Mouse (Mus musculus): ENCODE measurements at regions not wholly inside any gene's neighbourhood (a gene's known extent, or its start where the extent isn't known, plus 50 kb on each side); places are given as distances from the start of the nearest gene placed in this dataset.

DNA sequence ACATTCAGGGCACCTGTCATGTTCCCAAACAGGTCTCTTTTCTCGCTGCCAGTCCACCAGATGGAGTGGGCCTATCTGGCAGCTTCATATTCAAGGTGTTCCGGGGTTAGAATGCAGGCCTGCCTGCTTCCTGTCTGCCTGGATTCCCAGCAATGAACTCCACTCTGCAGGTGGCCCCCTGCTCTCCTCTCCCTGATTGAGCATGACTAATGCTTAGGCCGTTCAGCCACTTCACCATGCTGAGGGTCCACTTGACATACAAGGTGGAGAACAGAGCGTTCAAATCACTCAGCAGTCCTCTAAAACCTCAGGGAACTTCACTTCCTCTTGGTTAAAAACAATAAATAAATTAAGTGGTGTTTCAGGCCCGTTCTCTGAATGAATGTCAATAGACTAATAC is 112.1 kb upstream of the Ralgapa2 start:
- no peak for DNase-seq (ENCODE audit: low spot score)

DNA sequence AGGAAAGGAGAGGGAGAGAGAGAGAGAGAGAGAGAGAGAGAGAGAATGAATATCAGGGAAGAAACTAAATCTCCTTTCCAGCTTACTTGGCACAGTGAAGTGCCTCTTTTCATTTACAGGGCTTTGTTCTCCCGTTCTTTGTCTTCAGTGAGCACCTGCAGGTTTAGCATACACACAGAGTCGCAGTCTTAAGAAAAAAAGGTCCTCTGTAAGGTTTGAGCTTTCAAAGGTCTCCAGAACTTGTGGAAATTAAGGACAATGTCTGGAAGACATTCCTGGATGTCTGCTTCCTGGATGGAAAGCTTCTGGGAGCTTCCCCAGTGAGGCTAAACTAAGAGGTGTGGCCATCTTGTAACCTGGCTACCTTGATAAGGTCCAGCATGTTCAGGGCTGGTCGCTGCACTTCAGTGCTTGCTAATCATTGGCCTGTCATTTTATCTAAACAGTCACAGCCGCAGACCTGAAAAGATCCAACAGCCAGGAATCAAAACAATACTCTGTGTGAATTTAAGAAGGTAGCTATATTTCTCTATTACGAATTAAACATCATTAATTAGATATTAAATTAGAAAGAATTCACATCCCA is 113.1 kb upstream of the Ralgapa2 start:
- DNase-seq (ENCODE audit: low spot score) = no peak

DNA sequence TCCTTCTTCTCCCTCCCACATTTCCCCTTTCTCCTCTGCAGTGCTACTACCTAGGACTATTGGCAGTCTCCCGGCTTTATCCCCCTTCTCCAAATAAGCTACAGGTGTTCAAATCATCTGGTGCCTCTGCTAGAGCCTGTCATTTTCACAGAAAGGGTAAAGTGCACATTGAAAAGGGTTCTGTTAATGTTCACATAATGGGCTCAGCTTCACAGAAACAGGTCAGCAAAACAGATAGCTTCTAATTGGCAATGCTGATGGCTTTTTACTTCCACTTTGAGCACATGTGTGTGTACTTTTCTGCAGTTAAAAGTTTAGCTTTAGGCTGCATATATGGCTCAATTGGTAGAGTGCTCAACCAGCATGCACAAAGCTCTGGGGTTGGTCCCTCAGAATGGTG is 114.4 kb upstream of the Ralgapa2 start:
- DNase-seq (ENCODE audit: low spot score) = no peak

DNA sequence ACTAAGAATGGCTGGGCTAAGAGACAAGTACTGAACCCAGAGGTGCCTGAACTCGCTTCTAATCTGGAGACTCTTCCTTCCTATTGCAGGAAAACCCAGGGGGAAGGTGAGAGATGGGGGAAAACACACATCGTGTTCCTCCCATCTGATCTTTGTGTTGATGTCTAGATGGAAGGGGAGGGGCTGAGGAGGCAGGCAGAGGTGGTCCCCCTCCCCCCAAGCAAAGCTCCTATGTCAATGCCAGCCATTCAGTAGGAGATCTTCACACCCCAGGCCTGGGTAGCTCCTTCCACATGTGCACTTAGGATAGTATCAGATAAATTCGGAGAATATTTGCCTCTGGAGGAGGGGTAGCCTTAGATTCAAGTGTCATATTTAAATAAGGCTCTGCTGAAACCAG is 118.0 kb upstream of the Ralgapa2 start:
- no peak for DNase-seq (ENCODE audit: low spot score)

DNA sequence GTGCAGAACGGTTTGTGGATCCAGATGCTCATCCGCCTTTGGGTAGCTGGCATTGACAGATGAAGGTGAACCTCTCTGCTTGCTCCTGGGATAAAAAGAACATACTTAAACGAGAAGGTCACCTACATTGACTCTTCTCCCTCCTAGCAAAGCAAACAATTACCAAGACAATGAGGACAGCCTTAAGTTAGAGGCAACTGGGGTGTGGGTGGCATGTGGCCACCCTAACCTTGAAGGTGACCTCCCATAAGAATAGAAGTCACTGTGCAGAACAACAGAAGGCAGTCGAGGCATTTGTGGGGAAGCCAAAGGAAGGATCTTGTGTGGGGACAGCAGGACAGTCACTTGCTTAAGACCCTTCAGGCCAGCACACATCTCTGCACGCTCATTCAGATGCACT is 119.0 kb upstream of the Ralgapa2 start:
- no peak for DNase-seq (ENCODE audit: low spot score)

DNA sequence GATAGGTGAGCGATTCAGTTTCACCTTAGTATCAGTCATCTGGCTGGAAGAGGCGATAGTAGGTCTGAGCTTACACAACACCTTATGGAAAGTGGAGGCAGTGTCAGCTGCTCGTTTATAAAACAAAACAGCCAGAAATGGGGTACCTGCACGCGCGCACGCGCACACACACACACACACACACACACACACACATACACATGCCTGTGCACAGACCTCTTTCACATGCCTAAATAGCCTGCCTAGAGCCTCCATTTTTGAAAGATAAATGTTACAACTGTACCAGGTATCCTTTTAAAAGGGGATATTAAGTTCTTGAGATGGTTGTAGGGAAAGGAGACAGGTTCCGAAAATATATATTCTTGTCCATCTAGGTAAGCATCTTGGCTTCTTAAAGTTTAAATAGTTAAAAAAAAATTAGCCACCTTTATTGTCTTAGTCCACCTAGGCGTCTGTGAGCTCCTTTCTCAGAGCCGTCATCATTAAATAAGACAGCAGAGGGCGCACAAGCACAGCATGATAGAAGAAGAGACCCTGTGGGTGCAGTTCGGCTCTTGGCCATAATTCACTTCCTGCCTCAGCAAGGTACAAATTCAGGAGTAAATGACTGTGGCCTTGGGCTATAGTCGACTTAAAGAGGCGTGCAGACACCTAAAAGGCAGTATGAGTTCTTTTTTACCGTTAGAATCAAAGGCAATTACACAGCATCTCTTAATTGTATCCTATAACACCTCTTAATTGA is 121.4 kb upstream of the Ralgapa2 start:
- peak; percentile 34 for DNase-seq (ENCODE audit: low spot score)

DNA sequence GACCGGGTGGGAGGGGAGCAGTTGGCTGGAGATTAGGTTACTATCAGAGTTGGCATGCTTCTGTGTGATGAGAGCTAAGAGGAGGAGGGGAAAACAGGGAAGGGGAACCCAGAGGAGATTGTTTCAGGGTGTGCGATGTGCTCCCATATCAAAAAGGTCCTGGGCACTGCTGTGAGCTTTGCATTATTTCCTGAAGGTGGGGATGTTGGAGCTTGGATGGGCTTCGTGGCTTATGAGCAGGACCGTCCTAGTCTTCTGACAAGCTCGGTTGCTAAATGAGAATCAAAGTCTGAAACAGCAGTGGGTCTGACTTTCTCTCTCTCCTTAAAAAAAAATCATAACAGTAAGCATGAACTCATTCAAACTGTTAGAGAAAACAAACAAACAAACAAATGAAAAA is 125.4 kb upstream of the Ralgapa2 start:
- no peak for DNase-seq (ENCODE audit: low spot score)

DNA sequence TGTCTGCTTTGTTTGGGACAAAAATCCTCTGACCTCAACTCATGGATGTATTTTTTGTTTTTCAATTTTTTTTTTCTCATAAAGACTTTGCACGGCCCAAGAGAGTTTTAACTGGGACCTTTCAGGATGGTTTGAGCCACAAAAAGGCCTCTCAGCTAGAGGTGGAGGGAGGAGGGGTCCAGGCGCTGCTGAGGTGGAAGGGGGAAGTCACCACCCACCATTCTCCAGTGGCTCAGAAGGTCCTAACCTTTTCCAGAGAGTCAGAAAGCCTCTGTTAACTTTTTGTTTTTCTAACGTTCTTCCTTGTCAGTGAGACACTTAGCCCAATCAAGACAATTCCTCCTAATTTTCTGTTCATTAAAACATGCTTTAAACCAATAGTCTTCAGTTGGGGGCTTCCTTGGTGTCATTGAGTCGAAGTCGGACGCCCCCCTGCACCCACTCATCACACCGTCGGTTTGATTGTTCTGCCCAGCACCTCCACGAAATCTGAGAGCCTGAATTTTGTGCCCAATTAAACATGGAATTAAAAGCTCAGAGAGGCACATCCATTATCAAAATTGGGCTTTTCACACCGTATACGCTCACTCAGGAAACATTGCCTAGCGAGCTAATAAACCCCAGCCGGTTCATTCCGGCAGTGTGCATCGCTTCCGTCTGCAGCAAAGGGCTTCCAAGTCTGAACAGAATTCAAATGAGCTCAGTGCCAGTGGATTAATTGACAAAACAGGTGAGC is 134.3 kb upstream of the Ralgapa2 start:
- no peak for DNase-seq (ENCODE audit: low spot score)

DNA sequence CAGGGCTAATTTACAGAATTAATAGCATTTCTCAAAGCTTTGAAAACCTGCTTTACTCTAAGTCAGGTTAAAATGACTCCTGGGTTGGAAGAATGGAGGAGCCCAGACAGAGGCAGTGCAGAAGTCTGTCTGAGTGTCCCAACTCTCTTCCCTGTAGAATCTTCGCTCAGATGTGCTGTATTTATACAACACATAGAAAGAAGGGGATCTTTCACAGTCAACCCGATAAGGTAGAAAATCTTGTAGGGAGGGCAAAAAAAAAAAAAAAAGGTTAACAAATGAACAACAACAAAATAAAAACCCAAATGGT is 134.8 kb upstream of the Ralgapa2 start:
- no peak for DNase-seq (ENCODE audit: low spot score)

DNA sequence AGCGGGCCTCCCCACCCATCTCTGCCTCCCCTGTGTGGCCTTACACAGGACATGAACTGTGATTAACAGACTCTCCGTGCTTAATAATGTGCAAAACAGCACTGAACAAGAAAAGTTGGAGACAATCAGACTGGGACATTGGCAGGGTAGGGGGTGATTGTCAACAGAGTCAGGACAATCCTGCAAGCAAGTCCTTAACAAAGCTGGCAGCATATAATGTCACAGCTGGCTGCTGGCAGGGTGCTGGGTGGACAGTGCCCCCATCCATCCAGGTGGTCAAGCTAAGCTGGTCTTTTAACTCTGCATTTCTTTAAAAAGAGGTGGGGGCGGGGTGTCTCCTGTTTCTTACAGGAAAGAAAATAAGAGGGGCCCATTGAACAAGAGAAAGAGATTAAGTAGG is 149.2 kb upstream of the Ralgapa2 start:
- no peak for DNase-seq (ENCODE audit: low spot score)

DNA sequence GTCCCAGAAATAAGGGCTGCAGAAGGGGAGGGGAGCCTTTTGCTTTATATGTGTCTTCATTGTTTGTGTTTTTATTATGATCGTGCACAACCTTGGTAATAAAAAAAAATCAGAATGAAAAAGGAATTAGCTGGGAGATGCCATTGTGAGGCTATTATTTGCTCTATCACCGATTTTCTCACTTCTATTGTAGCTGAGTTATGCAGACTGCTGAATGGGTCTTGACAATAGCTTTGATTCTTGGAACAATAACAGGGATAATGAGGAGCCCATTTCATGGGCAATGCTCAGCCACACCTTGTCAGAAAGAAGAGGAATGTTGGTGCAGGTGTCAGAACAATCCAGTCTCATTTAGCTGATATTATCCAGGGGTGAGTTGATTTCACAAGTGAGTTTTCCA is 160.6 kb upstream of the Ralgapa2 start:
- no peak for DNase-seq (ENCODE audit: low spot score)

DNA sequence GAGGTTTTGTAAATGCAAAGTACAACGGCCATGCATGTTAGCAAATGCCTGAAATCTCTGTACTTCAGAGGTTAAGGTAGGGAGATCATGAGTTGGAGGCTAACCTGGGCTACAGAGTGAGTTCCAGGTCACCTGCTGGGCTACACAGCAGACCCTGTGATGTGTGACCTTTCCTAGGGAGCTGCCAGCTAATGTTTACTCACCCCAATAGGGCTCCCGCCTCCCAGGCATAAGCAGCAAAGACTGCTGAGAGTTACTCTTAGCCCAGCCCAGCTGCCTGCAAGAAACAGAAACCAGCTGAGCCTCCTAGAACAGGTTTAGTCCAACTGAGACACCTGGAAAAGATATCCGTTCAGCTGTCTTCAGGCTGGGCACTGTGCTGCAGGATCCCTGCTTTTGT is 169.8 kb upstream of the Ralgapa2 start:
- DNase-seq (ENCODE audit: low spot score) = no peak

DNA sequence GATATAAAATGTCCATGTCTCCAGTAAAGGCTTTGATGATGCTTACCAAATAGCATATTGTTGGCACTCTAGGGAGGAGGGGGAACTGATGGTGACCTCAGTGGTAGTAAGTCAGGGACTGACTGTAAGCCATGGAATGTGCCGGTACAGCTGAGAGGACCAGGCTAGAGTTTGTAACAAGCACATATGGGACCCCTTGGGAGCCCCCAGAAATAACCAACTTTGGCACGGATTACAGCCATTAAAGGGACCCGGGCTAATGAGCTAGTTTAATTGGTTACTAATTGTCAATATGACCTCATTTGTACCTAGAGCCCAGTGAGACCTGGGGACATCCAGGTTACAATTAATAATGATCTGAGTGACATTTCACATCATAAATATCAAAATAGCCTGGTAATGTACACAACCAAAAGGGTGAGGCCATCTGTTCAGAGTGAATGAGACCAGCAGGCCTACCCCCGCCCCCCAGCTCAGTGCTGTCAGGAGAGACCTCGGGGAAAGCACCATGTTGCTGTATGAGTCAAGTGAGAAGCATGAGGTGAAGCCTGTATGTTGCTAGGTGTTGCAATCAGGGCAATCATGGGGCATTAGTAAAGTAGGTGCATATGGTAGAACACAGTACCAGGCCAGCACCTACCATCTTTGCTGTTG is 169.7 kb upstream of the Kiz start:
- no peak for DNase-seq (ENCODE audit: low spot score)

DNA sequence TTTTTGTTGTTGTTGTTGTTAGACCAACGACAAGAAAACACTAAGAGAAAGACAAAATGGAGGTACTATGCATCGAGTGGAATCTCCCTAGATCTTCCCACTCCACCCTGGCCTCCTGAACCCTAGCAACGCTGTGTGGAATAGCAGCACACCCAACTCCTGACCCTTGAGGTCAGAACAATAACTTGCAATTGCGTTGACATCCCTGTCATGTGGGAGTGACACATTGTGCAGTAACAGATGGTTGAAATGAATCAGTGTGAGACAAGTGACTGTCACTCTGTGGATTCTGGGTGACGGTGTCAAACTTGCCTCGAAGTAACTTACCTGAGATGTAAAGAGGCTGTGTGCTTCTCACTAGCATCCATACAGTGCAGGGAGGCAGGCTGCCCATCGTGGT is 167.1 kb upstream of the Kiz start:
- no peak for DNase-seq (ENCODE audit: low spot score)

DNA sequence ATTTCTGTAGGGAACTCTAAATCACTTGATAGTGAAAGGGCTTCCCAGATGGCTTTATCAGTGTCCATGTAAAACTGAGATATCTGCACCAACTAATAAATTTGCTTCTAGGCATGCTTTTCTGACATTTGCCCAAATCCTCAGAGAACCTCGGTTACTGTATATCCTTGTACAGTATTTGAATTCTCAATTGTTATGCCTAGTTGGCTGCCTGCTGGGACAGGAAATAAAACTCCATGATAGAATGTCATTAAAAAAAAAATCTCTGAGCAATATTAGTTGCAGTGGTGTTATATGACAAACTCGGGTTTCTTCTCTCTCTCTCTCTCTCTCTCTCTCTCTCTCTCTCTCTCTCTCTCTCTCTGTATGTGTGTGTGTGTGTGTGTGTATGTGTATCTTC is 162.2 kb upstream of the Kiz start:
- no peak for DNase-seq (ENCODE audit: low spot score)

DNA sequence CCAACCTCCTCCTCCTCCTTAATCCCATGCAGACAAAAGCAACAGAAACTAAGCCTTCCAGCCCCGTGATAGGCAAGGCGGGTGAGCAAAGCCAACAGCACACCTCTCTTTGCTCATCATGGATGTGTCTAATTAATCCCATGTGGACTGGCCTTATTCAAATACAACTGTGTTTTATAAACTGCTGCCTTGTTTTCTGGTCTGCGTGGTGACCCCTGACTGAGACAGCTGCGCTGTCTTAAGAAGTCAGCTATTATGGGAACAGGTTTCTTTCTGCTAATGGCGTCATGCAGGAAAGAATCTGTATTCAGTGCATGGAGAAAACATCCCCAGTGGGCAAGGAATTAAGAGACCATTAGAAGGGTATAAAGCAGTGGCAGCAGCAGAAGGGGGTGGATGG is 161.6 kb upstream of the Kiz start:
- DNase-seq (ENCODE audit: low spot score) = no peak

DNA sequence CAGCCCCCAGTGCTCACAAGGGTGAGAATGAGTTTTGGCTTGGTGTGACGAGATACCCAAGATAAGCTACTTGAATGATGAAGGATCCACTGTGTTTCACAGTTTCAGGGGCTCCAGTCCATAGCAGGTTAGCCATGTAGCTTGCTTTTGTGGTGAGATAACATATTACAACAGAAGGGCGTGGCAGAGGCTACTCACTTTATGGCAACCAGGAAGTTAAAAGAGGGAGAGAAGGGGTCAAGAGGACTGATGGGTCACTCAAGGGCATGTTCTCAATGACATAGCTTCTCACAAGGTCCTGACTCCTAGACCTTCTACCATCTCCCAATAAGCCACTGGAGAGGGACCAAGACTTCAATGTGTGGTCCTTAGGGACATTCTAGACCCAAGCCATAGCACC is 159.4 kb upstream of the Kiz start:
- no peak for DNase-seq (ENCODE audit: low spot score)

DNA sequence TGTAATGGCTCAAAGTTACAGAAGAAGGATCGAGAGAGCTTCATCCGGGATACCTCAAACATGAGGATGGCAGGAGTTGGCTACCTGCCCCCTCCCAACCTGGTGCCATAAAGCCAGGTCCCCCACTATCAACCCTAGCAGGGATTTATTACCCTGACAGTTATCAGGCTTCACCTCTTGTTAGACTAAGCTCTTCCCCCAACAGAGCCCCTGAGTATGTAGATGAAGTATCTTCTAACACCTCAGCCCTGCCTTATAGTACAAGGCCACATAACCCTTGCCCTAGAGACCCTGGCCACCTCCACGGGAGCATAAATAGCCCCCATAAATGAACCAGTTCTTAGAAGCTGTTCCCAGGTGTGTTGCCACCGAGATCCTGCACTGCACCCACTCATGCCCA is 158.9 kb upstream of the Kiz start:
- DNase-seq (ENCODE audit: low spot score) = no peak

DNA sequence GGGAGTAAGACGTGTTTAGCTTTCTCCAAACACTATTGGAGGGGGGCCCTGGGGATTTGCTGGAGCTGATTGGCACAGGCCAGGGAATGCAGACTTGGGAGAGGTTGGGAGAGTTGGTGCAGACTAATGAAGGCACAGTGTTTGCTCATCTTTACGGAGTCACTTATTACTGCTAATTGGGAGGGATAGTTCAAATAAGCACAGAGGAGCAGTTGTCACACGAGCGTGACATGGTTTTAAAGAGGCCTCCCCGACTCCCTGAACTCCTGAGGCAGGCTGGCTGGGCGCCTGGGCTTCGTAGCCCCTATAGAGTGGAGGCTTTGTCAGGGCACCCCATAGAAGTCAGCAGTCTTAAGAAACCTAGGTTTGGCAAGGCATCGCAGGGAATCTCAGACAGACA is 145.0 kb upstream of the Kiz start:
- DNase-seq (ENCODE audit: low spot score) = no peak

DNA sequence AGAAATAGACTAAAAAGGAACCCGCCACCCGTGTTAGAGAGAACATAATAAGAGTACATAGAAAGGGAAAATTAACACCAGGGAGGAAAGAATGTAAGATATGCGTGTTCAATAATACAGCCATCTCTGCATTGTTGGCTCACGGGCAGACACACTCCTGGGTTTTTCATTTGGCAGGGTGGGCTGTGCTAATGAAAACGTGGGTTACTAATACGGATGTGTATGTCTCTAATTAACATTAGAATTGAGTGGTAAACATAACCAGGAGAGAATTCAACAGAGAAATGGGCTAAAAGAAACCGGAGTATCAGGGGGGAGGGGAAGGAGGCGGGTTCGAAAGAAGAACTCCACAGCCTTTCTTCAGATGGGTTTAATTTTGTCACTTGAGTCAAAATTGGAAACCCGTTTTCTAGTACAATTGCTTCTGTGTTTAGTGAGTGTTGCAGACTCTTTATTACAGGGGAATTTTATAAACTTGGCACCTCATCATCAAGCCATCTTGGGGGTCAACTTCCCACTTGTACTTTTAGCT is 134.4 kb upstream of the Kiz start:
- no peak for DNase-seq (ENCODE audit: low spot score)

DNA sequence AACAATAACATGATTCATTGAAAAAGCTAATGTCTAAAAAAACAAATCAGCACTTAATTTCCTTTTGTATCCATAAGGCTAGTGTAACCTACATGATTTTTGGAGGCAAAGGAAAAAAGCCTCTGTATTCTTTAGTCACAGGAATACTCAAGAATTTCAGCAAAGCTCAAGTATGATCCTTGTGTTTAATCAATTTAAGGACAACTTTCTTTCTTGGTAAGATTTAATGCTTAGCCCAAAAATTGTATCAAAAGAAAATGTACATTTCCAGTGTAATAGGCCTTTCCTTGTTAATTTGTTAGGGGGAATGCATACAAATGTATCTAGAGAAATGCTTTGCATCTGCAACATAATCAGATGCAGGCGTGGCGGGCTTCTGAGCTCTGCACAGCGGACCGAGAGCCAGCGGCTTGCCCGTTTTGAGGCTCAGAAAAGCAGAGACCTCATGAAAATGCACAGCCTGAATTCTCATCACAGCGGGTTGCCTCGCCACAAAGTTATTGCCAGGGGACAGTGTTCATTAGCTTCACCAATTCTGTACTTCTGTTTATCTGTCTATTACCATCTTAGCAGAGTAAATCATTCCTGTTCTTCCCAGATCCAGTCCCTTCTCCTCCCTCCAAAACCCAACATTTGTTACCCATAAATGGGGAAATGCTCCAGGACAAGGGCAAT is 133.2 kb upstream of the Kiz start:
- DNase-seq (ENCODE audit: low spot score) = no peak

DNA sequence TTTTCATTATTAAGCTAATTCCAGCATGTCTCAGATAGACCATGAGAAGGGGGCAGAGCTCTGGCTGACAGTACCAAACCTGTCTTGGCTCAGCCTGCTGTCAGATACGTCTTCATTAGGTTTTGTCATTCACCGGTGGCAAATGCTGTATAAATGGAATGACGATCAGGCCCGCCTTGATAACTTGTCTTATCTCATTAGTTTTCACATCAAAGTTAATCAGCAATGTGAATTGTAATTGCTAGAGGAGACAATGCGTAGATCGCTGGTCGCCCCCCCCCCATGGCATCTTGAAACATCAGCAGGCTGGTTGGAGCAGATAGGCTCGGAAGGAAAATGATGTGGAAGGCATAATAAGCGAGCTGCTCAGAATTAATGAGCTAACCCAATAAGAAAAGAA is 132.5 kb upstream of the Kiz start:
- no peak for DNase-seq (ENCODE audit: low spot score)

Measured in heart, adult 8-10 months (tissue).